Mouse (Mus musculus) cerebral cortex, adult 2 months (tissue): ENCODE measurements around the gene Polr1e.

Experiments
- WGBS: fragments of 180-500 bp; shearing (Covaris S2); methylation state at CpG from one replicate; pipeline ENCODE4 v1.1.7; 2018; 5-methylcytosine and 5-hydroxymethylcytosine counted together

Gene Polr1e

DNA sequence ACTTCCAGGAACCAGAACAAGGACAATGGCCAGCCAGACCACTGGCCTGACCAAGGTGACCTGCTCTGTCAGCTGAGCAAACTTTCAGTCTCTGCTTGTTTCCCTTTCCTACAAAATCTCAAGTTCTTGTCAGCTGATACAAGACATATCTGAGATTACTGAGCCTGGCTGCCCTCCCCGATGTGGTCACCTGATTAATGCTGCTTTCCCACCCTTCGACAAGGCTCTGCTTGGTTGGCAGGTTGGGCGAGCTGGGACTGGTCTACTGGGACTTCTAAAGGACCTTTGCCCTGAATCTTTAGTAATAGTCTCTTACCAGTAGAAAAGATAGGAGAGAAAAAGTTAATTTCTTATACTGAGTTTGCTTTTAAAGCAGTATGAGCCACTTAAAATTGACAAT lies 12.9 kb upstream of the Polr1e start:
- 91% methylated on average over 3 of the region's 3 CpGs for WGBS

DNA sequence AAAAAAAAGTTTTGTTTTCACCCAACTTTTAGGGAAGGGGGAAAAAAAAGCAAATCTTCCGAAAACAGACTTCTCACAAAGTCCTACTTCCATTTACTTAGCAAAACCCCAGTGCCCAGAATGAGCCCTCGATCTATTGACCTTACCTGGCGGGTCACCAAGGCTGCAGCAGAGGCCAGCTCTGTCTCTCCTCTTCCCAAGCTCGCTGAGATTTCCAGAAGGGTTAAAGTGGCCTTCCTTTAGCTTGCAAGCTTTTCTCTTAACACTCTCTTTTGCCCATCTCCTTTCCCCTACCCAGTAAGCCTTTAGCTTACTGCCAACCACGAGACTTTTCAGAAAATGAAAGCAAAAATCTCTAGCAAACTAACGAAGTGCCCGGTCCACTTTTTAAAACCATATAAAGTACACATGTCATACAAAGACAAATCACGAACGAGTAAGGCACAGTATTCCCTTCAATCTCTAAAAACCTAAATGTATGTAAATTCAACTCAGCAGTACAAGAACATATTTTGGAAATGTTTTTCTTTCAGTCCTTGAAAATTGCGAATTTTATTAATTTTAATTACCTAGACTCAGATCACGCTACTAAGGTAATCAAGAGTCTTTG lies 7.5 kb upstream of the Polr1e start:
- WGBS = 6% methylated on average over 11 of the region's 11 CpGs

DNA sequence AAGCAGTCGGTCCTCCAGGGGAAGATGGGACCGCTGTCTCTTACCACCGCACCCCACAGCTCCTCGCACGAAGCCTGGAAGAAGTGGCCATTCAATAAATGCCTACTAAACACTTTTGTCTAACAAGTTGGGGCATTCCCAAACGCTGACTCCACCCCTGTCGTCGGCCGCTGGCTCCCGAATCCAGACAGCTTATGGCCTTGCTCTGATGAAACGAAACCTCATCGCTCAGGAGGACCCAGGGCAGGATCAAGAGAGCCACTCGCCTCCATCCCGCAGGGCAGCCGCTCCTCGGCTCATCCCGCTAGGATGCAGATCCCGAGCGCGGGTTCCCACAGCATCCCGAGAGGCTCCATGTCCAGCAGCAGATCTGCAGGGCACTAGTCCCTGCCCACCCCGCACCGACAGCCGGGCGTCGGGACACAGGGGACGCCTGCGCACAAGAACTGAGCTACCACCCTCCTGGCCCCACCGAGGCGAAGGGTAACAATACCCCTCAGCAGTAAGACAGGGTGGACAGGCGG lies 6.7 kb upstream of the Polr1e start:
- WGBS = under 1% methylated on average over 31 of the region's 31 CpGs

DNA sequence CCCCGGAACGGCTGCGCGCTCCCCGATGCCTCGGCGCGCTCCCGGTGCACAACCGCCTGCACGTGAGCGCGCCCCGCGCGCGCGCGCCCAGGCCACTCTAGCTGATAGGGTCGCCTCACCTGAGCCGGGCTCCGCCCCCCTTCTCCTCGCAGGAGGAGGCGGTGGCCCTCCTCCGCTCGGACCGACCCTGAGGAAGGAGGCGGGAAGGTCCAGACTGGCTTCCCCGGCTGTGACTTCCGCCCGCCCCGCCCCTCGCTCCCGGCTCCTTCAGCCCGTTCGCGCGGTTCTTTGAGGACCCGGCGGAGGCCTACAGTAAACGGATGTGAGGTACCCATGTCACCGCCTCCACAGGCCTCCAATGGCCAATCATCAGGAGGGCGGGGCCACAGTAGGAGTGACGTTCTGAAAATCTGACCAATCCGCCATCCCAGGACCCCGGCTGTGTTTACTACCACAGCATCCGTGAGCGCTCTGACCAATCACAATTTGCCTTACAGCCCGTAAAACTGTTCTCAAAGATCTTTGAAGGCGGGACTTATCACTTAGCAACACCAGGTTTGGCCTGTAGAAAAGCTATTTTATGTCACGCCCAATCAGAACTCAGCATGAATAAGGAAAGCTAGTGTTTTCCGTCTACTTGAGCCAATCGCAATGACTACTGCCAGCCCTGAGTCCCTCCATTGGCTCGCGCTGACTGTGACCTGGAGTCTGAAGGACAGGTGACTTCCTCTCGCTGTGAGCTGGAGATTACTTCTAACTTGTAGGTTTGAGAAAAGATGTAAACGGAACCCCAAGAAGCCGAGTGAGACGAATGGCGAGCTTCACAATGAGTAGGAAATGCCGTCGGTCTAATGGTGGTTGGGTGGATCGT lies 6.0 kb upstream of the Polr1e start, which contains the start of gene Zbtb5:
Zbtb5 (minus strand) TSS at position 308 of the 871 bp plus-strand sequence.
- under 1% methylated on average over 62 of the region's 63 CpGs for WGBS

DNA sequence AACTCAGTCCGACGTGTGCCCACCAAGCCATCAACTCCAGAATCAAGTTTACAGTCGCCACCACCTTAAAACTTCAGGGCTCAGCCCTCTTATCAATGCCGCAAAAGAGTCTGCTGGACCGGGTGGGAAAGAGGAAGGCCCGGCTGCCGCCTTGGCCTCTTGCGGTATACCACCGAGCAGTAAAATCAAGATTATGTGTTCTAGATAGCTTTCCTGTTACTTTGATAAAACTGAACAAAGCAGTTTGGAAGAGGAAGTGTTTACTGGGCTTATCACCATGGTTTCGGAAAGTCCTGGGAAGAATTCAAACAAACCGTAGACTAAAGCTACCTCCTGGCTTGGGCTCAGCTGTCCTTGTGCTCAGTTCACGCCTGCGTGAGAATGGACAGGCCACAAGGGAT lies 5.4 kb upstream of the Polr1e start:
- WGBS = under 1% methylated on average over 13 of the region's 13 CpGs

DNA sequence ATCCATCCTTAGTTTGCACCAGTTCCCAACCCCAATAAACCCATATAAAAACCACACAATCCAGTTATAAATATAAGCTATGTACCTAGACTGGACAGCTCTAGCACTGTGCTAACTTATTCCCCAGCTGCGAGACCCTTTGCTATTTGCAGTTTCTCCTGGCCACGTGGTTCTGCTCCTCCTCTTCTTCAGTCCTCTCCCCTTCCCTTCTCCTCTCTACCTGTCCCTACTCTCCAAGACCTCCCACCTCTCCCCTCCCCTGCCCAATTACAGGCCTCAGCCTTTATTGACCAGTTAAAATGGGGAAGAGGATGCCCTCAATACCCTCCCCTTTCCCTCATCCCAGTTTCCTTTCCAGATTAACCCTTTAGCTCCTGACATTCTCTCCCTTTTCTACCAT lies 4.8 kb upstream of the Polr1e start:
- 2% methylated on average over 2 of the region's 2 CpGs for WGBS

DNA sequence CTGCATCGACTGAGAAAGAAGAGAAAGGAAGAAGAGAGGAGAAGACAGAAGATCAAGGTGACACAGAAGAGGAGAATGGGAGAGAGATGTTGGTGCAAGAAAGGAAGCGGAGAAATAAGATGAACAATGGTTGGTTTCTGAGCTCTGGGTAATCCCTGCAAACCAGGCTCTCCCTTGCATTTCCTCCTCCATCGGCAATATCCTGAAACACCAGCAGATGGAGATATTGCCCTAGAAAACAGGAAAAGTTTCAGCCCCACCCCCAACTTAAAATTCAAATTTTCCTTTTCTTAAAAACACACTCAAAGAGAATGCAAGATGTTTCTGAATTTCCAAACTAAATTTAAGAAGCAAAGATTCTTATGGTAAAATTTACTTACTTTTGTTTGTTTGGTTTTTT lies 2.8 kb upstream of the Polr1e start:
- 6% methylated on average over 3 of the region's 3 CpGs for WGBS

DNA sequence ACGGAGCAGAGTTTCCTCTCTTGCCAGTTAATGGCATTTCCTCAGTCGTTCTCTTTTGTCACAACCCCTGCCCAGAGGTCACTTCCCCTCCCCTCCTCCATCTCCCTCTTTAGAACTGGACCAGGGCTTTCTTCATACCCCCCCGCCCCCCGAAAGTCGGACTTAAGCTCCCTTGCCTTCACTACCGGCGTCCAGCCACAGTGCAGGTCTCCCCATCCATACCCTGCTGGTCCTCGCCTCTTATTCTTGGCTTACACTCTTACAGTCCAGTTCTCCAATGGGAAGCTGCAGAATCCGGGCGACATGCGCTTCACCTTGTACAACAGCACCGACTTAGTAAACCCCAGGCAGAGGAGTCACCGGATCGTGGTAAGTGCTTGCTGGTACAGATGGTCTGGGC lies 626 bp downstream of the Polr1e start:
- WGBS = 3% methylated on average over 14 of the region's 14 CpGs

DNA sequence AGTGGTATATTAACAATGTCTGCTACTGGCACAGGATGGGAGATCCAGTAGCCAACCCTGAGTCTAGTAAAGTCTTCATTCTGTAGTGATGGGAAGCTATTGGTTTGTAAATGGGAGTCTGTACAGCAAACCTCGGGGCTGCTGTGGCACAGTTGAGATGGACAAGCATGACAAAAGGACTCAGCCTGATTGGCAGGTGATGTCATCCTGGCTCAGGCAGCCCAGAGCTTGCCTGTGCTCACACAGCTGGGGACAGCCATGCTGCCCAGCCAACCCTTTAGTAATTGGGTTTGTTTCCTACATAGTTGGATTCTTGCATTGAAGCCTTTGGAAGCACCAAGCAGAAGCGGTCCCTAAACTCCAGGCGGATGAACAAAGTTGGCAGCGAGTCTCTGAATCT lies 8.1 kb downstream of the Polr1e start:
- WGBS = 75% methylated on average over 4 of the region's 4 CpGs

DNA sequence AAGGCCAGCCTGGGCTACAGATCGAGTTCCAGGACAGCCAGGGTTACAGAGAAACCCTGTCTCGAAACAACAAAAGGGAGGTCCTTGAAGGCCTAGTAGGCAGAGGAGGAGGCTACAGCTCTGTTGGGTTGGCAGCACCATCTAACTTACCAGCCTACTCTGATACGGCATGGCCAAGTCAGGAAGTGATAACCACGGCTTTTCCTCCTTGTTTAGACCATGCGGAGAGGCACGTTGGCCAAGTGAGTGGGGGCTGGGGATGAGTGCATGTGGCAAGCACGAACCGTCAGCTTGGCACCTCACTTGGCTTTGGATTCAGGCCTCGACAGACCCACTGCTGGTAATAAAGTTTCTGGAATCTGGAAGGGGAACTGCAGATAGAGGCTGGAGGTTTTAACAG lies 14.2 kb downstream of the Polr1e start:
- 69% methylated on average over 9 of the region's 9 CpGs for WGBS

DNA sequence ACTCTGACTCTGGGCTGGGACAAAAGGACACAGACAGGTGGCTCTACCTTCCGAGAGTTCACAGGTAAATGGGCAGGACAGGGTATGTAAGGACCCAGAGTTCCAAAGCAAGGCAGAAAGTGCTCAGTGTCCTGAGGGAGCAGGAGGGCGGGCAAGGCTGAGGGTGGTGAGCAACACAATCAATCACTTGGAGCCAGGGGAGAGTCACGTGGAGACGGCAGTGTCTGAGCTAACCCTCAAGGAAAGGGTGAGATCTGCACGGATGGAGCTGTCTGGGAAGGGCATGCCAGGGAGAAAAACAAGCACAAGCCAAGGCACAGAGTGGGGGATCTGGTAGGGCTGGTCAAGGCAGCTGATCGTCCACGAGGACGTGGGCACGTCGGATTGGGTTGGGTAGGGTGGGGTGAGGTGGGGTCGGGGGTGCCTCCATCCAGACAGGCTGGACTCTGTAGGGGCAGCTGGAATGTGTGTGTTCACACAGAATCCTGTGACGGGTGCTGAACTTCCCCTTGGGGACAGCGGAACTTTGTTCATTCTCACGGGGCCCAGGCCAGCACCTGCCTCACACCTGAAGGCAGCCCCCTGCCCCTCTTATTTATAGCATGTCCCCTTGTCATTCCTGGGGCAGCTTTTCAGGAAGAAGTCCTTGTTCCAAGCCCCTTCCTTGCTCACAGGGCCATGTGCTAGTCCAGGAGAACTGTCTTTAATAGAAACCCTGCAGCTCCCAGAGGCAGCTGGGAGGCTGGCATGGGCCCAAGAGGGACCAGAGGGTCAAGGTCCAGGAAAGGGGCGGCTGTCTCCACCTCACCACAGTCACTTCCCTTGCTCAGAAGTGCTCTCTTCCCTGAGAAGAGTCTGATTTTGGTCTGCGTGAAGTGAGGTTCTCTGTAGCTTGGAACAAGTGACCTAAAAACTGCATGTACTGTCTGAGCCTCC lies 16.6 kb downstream of the Polr1e start:
- 84% methylated on average over 16 of the region's 16 CpGs for WGBS

DNA sequence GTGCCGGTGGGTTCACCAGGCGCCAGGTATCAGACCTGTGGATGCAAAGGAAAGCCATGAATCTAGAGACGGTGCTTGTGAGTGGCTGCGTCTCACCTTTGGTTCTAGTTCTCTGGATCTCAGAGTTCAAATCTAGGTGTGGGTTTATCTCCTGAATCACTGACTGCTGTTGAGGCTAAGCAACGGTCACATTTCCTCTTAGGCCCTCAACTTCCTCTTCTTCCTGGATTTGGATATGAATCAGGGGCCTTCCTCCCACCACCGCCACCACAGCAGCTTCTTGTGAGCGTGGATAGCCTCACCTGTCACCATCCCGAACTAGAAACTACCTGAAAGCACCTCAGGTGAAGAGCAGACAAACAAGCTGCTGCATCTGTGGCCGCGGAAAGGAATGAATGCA lies 17.7 kb downstream of the Polr1e start:
- WGBS = 90% methylated on average over 10 of the region's 10 CpGs

DNA sequence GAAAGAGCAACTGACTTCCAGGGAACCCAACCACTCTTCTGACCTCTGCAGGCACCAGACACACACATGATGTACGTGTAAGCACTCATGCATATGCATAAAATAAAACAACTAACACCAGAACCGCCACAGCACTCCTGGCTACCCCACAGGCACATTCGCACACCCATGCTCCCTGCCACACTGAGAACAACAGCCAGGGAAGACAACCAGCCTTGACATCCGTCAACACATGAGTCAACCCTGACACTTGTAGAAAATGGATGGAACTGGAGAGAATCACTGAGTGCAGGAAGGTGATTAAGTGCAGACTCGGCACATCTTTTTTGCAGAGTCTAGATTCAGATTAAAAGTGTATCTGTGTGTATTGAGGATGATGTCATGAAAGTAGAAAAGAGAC lies 18.2 kb downstream of the Polr1e start:
- 84% methylated on average over 5 of the region's 5 CpGs for WGBS

DNA sequence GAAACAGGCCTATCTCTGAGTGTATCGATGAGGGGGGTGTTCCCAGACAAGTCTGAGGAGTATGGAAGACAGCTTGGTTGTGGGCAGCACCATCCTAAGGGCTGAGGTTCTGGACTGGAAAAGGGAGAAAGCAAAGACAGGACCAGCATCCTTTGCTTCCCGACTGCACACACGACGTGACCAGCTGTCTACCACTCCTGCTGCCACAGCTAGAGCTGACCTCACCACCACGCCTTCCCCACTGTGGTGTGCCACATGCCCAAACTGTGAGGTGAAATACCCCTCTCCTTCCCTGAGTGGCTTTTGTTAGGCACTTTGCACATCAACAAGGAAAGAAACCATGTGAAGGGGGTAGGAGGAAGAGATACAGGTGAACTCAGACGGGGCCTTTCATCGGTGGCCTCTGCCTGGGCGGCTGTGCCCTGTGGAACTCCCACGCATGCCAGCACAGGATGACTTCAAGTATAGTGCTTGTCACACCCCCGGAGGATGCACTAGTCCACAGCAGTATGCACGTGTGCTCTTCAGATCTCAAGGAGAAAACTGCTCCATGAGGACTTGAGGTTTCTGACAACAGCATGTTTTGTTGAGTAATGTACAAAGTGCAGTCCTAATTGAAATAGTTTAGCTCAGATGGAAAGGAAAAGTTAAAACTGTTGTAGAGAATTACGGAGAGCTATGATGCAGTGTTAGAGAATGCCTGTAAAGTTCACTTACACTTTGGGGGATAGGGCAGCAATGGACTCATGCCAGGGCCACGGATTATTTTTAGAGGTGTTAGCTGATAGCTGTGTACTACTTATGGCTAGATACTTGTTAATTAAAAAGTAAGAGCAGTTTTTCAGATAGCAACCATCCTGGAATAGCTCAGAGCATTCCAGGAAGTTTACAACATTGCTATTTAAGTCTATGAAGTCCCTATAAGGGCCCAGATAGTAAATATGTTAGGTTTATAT lies 19.4 kb downstream of the Polr1e start:
- 88% methylated on average over 13 of the region's 13 CpGs for WGBS

DNA sequence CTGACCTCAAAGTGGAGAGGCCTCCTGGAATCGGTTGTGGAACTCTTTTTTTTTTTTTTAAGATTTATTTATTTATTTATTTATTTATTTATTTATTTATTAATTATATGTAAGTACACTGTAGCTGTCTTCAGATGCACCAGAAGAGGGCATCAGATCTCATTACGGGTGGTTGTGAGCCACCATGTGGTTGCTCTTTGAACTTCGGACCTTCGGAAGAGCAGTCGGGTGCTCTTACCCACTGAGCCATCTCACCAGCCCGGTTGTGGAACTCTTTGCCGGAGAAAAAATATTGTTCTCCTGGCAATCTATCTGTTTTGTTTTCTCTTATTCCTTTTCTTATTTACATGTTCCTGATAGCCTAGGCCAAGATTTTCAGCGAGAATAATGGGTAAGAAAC lies 20.5 kb downstream of the Polr1e start:
- 55% methylated on average over 8 of the region's 8 CpGs for WGBS

DNA sequence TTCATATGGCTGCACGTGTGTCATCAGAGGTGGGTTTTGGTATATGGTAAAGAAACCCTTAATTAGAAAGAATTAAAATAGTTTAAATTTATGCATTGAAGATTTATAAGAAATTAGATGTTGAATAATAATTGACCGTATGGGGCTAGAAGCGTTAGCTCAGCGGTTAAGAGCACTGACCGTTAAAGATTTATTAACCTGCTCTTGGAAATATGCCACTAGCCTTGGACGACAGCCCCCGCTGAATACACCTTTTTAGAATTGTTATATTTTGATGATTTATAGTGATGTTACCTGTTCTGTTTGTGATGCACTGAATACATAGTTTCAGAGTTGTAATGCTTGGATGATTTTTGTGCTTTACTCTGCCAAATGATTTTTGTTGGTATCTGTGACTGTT lies 21.2 kb downstream of the Polr1e start:
- 93% methylated on average over 7 of the region's 7 CpGs for WGBS

DNA sequence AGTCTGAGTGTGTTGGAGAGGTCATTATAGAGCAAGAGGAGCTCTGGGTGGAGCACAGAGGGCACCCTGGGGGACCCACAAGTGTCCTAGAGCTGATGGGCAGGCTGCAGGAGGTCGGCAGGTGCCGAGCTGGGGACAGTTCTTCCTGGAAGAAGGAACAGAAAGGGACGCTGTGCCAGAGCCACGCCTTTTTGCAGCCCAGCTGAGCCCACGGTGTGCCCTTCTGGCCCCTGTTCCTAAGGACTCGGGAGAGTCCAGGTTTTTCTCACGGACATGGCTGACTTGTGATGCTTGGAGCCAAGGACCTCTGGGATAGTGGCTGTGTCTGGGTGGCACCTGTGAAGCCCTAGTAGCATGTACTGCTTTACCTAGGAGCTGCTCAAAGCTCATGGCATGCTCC lies 22.4 kb downstream of the Polr1e start:
- WGBS = 87% methylated on average over 7 of the region's 7 CpGs

DNA sequence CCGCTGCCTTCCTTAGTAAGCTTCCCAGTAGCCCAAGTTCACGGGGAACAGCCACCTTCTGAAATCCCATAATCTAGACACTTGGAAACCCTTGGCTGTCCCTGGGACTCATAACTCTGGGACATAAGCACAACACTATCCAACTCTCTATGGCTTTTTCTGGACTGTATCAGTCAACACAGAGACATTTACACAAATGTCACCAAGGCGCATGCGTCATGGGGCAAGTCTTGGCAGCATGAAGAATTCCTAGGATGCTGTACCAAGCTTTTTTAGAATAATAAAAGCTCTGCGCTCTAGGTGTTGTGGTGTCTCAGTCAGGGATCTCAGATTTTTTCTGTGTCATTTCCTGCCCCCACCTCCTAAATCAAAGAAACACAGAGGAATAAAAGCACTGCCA lies 28.3 kb downstream of the Polr1e start:
- WGBS = 81% methylated on average over 5 of the region's 5 CpGs

DNA sequence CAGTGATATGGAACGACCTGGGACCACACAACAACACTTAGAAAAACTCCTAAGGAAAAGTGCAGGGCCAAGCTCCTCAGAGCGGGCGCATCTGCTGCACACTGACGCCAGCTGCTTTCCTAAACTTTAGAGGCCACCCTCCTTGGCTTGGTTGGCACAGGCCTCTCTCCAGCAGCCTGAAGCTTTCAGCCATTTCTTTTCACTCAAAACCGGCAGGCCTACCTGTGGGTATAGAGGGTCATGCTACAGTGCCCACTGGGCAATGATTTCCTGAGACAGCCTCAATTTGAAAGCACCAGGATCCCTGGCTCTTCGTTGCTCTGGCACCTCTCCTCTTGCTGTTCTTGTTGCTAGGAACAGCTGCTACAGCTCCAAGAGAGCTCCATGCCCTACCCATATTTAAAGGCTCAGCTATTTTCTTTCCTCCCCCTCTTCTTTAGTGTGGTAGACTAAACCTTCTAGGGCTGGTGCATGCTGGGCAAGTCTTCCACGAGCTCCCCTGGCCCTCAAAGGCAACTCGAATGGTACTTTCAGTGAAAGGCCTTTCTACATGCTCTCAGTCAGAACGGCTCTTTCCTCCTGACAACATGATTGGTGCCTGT lies 29.0 kb downstream of the Polr1e start:
- WGBS = 48% methylated on average over 9 of the region's 9 CpGs

DNA sequence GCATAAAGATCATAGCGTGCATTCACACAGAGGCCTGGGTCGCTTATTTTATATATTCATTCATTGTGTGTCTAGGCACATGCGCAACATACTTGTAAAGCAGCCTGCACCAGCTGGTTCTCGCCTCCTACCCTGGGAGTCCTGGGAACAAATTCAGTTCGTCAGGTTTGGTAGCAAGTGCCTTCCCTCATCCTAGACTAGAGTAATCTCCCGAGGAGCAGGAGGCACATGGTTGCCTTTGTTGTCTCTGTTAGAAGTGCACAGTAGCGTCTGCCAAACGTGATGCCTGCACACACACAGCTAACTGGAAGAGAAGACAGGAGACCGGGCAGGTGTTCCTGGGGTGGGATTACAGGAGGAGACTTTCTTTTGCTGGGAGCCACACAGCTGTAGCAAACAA lies 29.6 kb downstream of the Polr1e start:
- WGBS = 38% methylated on average over 9 of the region's 9 CpGs
